Mouse (Mus musculus) megakaryocyte-erythroid progenitor cell, adult 5-6 weeks (primary cell): ENCODE measurements around the gene Tex48. TPM values are rescaled to one million over a fixed set of nuclear protein-coding genes. Genes with fewer than 3 reads are reported as not detected.

Source experiments
- ATAC-seq: replicated peaks from 2 replicates; pipeline ENCODE4 v1.8.0; 2016; ENCODE audit warnings: mild to moderate bottlenecking, inconsistent platforms; ENCODE audit not compliant: severe bottlenecking, poor library complexity, low FRiP score, low TSS enrichment
- total RNA-seq, 2 experiments: library from RNA; stranded (forward) in 1 of 2; stranded (reverse) in 1 of 2; fragments of 200-1000, 215-1000 nt in 1 of 2; fragments of >200 nt in 1 of 2; fragmentation: Nextera tagmentation in 1 of 2; gene quantifications; 2 replicates each; pipeline ENCODE4 v1.2.3; 2014 to 2017

Tex48 gene
- total RNA-seq, 2 experiments from 2014 or later = not detected

GRCm38 (mm10) chr4:63600786-63601185, 21.4 kb downstream of the Tex48 start:
- no peak for ATAC-seq

DNA sequence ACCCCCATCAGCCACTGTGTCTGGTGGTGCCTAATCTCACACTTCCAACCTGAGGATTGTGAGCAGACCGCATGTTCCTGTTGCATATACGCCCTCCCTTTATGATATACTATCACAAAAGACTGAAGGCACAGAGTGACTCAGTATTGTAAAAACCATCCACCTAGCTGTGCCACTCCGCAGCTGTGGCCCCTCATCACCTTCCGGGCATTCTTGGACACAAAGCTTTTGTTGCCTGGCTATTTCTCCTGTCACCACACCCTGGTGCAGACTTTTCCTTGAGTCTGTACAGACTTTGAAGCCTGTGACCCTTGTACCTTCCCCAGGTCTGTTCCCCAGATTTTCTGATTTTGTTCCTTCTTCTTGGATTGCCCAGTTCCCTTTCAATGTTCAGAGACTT, 26.2 kb downstream of the Tex48 start:
- ATAC-seq = no peak

DNA sequence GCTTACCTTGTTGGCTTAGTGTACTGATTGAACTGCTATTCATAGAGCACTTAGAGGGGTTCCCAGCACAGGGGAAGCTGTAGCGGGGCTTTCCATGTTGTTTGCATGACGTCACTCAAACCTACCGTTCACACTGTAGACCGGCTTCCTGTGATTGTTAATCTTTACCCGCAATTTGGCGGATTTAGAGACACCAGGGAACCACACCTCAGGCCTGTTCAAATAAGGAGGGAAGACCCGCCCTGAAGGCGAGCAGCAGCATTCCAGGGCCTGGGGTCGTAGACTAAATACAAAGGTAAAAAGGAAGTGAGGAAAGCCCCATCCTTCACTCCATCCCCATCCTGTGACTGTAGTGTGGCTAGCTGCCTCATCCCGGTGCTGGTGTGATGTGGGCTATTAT, 27.0 kb downstream of the Tex48 start:
- ATAC-seq = no peak

DNA sequence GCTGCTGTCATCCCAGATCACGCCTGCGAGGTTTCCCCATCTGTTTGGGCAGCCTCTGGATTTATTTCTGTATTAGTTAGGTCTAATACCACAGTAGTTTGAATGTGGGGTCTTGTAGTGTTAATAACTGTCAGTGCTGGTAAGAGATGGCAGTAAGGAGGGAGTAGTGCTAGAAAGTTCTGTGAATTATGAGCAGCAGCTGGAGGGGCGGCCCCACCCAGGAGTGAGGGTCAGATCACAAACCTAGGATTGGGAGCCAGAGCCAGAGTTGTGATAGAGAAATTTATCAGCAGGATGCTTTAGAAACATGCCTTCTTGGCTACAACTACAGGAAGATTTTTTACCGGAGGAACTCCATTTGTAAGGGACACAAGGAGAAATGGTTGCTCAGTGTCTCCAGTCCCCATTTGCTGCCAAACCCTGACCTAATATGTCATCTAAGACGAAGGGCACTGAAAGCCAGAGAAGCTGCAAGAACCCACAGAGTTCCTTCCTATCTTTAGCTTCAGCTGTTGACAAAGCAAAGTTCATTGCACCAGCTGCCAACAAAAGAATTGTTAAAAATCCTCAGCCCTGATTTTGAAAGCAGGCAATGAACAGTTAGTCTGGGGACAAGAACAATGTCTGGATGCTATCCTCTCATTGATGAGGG, 27.6 kb downstream of the Tex48 start:
- ATAC-seq = no peak

DNA sequence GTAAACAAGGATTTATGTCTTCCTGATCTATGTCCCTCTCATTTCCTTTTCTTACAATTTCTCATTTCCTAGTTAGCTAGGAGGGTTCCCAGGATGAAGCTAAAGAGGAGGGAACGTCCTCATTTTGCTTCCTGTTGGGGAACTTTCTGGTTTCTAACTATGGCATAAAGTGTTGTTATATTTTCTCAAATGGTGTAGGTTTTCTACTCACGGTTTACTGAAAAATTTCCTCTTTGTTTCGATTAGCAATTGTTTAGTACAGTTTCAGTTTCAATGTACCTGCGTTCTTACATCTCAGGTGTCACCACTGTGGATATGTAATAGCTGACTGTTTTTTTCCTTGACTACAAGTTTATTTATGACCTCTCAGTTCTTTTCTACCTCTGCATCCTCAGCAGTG, 31.7 kb downstream of the Tex48 start:
- no peak for ATAC-seq

DNA sequence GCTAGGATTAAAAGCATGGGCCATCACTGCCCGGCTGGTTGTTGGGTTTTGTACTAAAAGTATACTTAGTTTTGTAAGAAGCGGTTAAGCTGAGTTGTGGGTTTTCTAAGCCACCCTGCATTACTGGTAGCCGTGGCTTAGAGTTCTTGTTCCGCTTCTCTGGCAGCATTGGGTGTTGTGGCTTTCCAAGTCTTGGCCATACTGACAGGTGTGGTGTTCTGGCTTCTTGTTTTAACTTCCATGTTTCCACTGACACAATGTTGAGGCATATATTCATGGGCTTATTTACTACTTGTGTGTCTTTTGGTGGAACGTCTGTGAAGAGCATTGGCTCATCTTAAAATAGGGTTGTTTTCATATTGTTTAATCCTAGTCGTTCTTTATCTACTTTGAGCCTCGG, 32.2 kb downstream of the Tex48 start:
- ATAC-seq = no peak

DNA sequence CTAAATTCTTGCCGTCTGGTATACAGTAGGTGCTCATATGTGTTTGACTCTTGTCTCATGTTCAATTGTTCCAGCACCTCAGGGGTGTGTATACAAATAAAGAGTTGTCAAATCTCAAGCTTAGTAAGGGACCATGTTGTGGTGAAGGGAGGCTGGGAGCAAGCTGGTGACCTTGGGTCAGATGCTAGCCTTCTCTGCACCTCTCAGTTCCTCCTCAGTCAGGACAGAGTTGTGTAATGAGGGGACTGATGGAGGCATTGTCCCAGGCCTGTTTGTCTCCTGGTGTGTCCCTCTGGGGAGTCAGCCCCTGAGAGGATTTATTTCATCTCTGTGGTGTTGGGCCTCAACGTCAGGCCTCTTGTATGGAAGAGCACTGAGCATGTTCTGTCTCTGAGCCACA, 36.0 kb downstream of the Tex48 start:
- no peak for ATAC-seq

GRCm38 (mm10) chr4:63585216-63585615, 37.0 kb downstream of the Tex48 start:
- no peak for ATAC-seq

DNA sequence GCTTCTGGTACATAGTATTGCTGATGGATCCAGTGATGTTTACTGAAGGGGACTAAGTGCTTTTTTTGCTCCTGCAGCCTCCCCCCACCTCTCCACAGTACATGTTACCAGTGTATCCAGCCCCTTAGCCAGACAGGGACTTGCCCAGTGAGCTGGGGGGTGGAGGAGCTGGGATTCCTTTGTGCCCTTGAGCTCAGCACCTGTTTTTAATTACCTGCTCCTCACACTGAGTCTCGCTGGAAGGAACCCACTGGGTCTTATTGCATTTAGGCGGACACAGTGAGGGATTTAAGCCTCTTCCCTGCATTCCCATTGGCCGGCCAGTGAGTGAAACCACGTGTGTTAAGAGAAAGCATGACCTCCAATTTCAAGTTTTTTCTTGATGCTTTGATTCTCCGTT, 39.6 kb downstream of the Tex48 start:
- no peak for ATAC-seq

GRCm38 (mm10) chr4:63580078-63580477, 42.1 kb downstream of the Tex48 start:
- no peak for ATAC-seq

- no peak for ATAC-seq
Measured at GRCm38 (mm10) chr4:63579649-63580048, 42.6 kb downstream of the Tex48 start.

DNA sequence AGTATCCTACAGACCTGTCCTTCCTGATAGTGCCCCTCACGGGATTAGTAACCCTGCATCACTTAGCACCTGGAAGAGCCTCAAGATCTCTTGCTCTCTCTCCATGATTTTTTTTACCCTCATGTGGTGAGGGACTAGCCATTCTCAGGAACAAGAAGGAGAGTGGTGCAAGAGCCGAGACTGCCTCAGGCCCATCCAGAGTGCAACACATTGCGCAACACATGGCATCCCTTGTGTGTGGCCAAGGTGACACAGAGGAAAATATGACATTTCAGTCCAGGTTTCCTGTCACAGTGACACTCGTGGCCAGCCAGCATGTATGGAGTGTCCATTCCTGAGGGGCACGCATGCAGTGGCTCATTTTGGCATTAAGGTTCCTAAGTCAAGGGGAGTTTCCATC, 49.6 kb downstream of the Tex48 start:
- no peak for ATAC-seq

GRCm38 (mm10) chr4:63570208-63570781, 51.9 kb downstream of the Tex48 start:
- ATAC-seq = no peak

GRCm38 (mm10) chr4:63569322-63569721, 52.9 kb downstream of the Tex48 start:
- ATAC-seq = no peak

DNA sequence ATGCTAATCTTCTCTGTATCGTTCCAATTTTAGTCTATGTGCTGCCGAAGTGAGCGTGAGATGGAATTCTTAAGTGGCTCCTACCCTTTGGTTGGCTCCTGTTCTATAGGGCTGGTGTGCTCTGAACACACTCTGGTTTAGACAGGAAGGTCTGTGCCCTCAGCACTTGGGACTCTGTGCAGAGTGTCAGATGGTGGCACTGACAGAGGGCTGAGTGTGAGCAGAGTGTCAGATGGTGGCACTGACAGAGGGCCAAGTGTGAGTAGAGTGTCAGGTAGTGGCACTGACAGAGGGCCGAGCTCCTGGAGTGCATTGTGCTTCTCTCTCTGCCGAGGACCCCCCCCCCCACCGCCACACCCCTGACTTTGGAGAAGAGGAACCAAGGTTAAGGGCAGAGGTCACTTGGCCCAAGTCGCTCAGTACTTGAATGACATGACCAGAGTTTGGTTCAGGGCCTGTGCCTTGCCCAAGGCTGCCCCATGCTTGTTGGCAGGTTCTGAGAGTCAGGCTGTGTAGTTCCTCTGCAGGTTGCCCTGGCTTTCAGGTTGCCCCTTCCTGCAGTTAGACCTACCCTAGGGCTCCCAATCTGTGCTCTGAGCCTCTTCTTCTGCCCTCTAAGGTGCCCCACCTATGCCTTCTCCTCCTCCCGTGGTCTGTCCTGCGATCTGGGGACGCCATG, 54.4 kb downstream of the Tex48 start:
- no peak for ATAC-seq

- no peak for ATAC-seq
Measured at GRCm38 (mm10) chr4:63562742-63563141, 59.5 kb downstream of the Tex48 start.

DNA sequence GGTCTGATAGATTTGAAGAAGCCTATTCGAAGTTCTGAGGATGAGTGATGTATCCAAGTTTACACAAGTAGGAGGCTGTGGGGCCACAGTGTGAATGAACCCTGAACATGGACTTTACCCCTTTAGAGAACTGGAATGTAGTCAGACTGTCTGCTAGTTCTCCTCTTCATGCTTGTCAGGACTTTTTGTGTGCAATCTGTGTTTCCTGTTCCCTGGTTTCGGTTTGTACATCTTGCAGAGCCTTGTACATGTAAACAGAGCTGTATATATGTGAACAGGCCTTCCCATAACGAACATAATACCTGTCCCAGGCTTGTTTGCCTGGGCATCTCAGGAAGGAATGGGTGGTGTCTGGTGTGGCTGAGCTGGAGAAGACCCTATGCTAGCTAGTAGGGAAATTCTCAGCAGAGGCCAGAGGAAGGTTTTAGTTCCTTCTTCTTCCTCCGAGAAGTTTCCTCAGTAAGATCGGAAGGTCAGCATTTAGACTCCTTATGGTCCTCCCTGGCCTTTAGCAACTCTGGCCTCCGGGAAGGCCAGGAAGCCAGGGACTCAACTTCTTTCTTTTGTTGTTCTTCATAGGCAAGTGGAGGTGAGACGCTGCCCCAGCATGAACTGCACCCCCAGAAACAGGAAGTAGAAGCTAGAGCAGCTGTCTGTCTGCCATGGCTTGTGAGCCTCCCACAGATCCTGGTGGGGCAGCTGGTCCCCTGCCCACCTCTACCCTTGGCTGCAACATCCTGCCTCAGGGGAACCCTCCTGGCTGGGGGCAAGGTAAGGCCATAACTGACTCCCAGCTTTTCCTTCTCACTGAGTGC, 60.2 kb downstream of the Tex48 start:
- no peak for ATAC-seq

- ATAC-seq = peak; percentile 23; the same call in 1 of the 2 replicates
Measured at GRCm38 (mm10) chr4:63560079-63560478, 62.1 kb downstream of the Tex48 start.

DNA sequence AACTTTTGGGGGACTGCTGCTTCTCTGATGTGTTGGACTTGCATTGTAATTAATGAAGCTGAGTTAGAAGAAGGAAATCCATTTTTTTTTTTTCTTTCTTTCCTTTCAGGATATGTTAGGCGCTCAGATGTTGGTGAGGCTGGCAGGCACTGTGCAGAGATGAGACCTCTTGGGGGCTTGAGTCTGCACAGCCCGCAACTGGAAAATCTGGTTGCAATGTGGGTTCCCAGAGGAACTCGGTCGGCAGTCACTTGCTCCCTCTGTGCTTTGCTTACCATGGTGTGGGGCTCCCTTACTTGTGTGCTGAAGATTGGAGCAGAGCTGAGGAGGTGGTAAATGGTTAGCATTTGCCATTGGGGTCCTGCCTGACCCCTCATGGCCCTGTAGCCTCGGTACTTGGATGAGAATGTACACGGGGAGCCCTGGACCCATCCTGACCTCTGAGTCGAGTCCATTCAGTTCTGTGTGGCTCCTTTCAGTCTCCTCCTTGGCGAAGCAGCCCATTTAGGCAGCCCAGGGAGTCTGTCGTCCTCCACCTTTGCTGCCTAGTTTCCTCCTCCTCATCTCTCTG, 63.0 kb downstream of the Tex48 start:
- ATAC-seq = 0 out of 2 replicates have a peak, but pooled peaks have one; percentile 12
